10 mouse cellular contexts compared by ENCODE assay signal in the genomic region with DNA sequence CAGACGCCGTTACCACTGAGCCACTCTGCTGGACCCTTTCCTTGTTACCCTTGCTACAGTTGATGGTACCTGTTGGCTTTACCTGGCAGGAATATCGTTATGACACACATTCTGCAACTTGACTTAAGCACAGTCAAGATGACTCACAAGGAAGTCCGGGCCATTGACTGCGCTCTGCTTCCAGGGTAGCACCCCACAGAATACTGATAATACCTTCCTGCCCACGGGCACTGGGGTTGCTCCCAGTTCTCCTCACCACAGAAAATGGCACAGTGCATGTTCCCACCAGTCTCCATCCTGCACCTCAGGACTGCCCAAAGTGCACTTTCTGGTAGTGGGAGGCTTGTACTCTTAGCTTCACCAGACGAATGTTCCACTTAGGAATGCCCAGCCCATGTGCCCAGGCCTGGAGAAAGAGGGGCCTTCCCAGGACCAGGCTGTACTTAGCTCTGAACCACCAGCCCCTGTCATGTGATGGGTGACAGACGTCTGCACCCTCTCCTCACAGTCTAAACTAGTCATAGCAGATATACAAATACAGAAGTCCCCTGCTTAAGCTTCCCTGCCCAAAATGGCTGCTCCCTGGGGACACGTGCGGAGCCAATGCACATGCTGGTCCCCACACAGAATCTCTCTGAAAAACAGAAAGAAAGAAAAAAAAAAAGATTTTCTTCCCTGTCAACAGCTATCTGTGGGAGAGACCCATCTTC. TPM values are rescaled to one million over a fixed set of nuclear protein-coding genes. Genes with fewer than 3 reads are reported as not detected.
DNase-seq lines count a peak whose midpoint lies in the region; ATAC-seq lines count a peak whose summit lies in the region.
"Had no signal": no experiment of that assay in that cellular context is flagged by ENCODE, and none has a peak within 500 bp of the region (broad histone marks: within the 10 kb centered on the region; RNA-seq: fewer than 3 reads in every experiment).

No protein-coding gene starts in this region.

- WGBS in heart, embryonic 10.5 days, result 68% methylated on average over 10 of the region's 10 CpGs
- WGBS in lung, embryonic 15.5 days, result 68% methylated on average over 10 of the region's 10 CpGs
- WGBS in heart, embryonic 11.5 days (ENCODE audit: insufficient replicate concordance), result 61% methylated on average over 10 of the region's 10 CpGs
- WGBS in neural tube, embryonic 15.5 days, result 87% methylated on average over 10 of the region's 10 CpGs

- H3K36me3 ChIP-seq in heart, embryonic 10.5 days, result no peaks in the 10 kb centered on the region
- H3K36me3 ChIP-seq in lung, embryonic 15.5 days, result no peaks in the 10 kb centered on the region
- H3K36me3 ChIP-seq in heart, embryonic 11.5 days (ENCODE audit: control insufficient read depth, insufficient read depth, low read length), result no peaks in the 10 kb centered on the region
- no peaks in the 10 kb centered on the region for H3K36me3 ChIP-seq in neural tube, embryonic 15.5 days

- no peak overlapping the region for H3K4me3 ChIP-seq in heart, embryonic 10.5 days
- H3K4me3 ChIP-seq in lung, embryonic 15.5 days, result no peak overlapping the region
- no peak overlapping the region for H3K4me3 ChIP-seq in heart, embryonic 11.5 days (ENCODE audit: low read depth, low read length)
- no peak overlapping the region for H3K4me3 ChIP-seq in neural tube, embryonic 15.5 days (replicated peaks)

- intact Hi-C loops in heart, postnatal 36 days (cut with DNase I), result no loop called here

- H3K9me3 ChIP-seq in heart, embryonic 10.5 days, result no peaks in the 10 kb centered on the region
- H3K9me3 ChIP-seq in lung, embryonic 15.5 days, result no peaks in the 10 kb centered on the region
- no peaks in the 10 kb centered on the region for H3K9me3 ChIP-seq in heart, embryonic 11.5 days (replicated peaks; ENCODE audit: control insufficient read depth, low read length)
- H3K9me3 ChIP-seq in neural tube, embryonic 15.5 days (replicated peaks), result no peaks in the 10 kb centered on the region

- no peak for DNase-seq in heart, embryonic 10.5 days (ENCODE audit: low spot score)
- DNase-seq in heart, postnatal 36 days, result no peak
- no peak for DNase-seq in lung, postnatal 36 days
- DNase-seq in urinary bladder, postnatal 4 days (ENCODE audit: low spot score in 2 of 2), result no peak
- no peak for DNase-seq in right cerebral cortex, postnatal 4 days
- DNase-seq: cerebellum, postnatal 25 days; thymus, postnatal 36 days had no signal

- H3K9ac ChIP-seq in lung, embryonic 15.5 days, result no peak overlapping the region
- no peak overlapping the region for H3K9ac ChIP-seq in heart, embryonic 11.5 days (ENCODE audit: low read depth, low read length)
- no peak overlapping the region for H3K9ac ChIP-seq in neural tube, embryonic 15.5 days (replicated peaks)

- H3K27me3 ChIP-seq in heart, embryonic 10.5 days (ENCODE audit: insufficient read depth, poor library complexity, severe bottlenecking), result no peaks in the 10 kb centered on the region
- no peaks in the 10 kb centered on the region for H3K27me3 ChIP-seq in lung, embryonic 15.5 days
- H3K27me3 ChIP-seq in heart, embryonic 11.5 days (ENCODE audit: control insufficient read depth, insufficient read depth, low read length), result no peaks in the 10 kb centered on the region
- no peaks in the 10 kb centered on the region for H3K27me3 ChIP-seq in neural tube, embryonic 15.5 days (replicated peaks)

- peak; percentile 17; the same call in 1 of the 2 replicates for ATAC-seq in lung, embryonic 15.5 days (ENCODE audit: borderline replicate concordance, extremely low read depth, low FRiP score, low TSS enrichment)
- peak; percentile 27; the same call in 1 of the 2 replicates for ATAC-seq in heart, embryonic 11.5 days (replicated peaks; ENCODE audit: insufficient number of reproducible peaks, low FRiP score, low TSS enrichment)
- ATAC-seq in neural tube, embryonic 15.5 days (ENCODE audit: low FRiP score), result no peak

- peak overlapping the region; percentile 84 for H3K27ac ChIP-seq in heart, embryonic 10.5 days
- H3K27ac ChIP-seq in lung, embryonic 15.5 days, result peak overlapping the region; percentile 97
- H3K27ac ChIP-seq in heart, embryonic 11.5 days (ENCODE audit: low read depth, low read length), result peak overlapping the region; percentile 85
- H3K27ac ChIP-seq in neural tube, embryonic 15.5 days (replicated peaks), result peak overlapping the region; percentile 72

- H3K4me2 ChIP-seq in lung, embryonic 15.5 days, result no peak overlapping the region
- H3K4me2 ChIP-seq in heart, embryonic 11.5 days, result no peak overlapping the region
- H3K4me2 ChIP-seq in neural tube, embryonic 15.5 days, result no peak overlapping the region

- H3K4me1 ChIP-seq in heart, embryonic 10.5 days, result peaks cover 77% of the 10 kb centered on the region
- H3K4me1 ChIP-seq in lung, embryonic 15.5 days, result peaks cover 65% of the 10 kb centered on the region
- peaks cover 57% of the 10 kb centered on the region for H3K4me1 ChIP-seq in heart, embryonic 11.5 days (ENCODE audit: control insufficient read depth, insufficient read depth, low read length)
- peaks cover 50% of the 10 kb centered on the region for H3K4me1 ChIP-seq in neural tube, embryonic 15.5 days

RNA-seq across cellular contexts. Expression of a gene that starts 52.1 kb away (rescaled TPM):
- 1.9 and 3.3 TPM in 2 replicates for polyA plus RNA-seq in heart, embryonic 10.5 days (2016; fragmentation: Nextera tagmentation; extraction: Ambion mirVana)
- total RNA-seq in heart, postnatal 36 days (2021), result 1 to 10 TPM; 6.6 to 6.7 TPM
- polyA plus RNA-seq in lung, embryonic 15.5 days (2015; fragmentation: Nextera tagmentation; extraction: Ambion mirVana), result 2.0 and 2.8 TPM in 2 replicates
- 4.4 and 4.6 TPM in 2 replicates for polyA plus RNA-seq in heart, embryonic 11.5 days (2014; fragmentation: Nextera tagmentation; extraction: Ambion mirVana)
- polyA plus RNA-seq in neural tube, embryonic 15.5 days (2015; fragmentation: Nextera tagmentation; extraction: Ambion mirVana), result 4.5 and 5.8 TPM in 2 replicates
